Mouse (Mus musculus) cerebellum, adult 2 months (tissue): ENCODE results near the gene Gda. TPM values are rescaled to one million over a fixed set of nuclear protein-coding genes. Genes with fewer than 3 reads are reported as not detected.

Experiments
- DNase-seq, 2 experiments: peaks; one replicate each; pipeline ENCODE4 v3.0.0; 2021
- H3K27ac ChIP-seq: fragments of 200-500 bp; 2 replicates; pipeline ENCODE4 v1.5.1; 2012; ENCODE audit warnings: low read length, control low read depth, inconsistent platforms; ENCODE audit not compliant: insufficient read depth
- H3K27me3 ChIP-seq: fragments of 200-500 bp; 2 replicates; pipeline ENCODE4 v1.6.1; 2012; ENCODE audit warnings: inconsistent platforms, mild to moderate bottlenecking, low read length, moderate library complexity; ENCODE audit not compliant: control insufficient read depth, insufficient read depth
- H3K4me1 ChIP-seq: fragments of 200-500 bp; 2 replicates; pipeline ENCODE4 v1.6.1; 2011; ENCODE audit warnings: low read length; ENCODE audit not compliant: control insufficient read depth, insufficient read depth
- H3K4me3 ChIP-seq: fragments of 200-500 bp; replicated peaks from 2 replicates; pipeline ENCODE3; 2011; ENCODE audit warnings: mild to moderate bottlenecking, low read depth, low read length, control low read depth; ENCODE audit not compliant: insufficient read depth
- CTCF ChIP-seq: fragments of 200-500 bp; IDR thresholded peaks from 2 replicates; pipeline ENCODE4 v1.5.1; 2011; ENCODE audit warnings: low read depth, mild to moderate bottlenecking, control low read depth, low read length, moderate library complexity, borderline replicate concordance; ENCODE audit not compliant: insufficient read depth
- POLR2A ChIP-seq: fragments of 200-500 bp; IDR thresholded peaks from 2 replicates; pipeline ENCODE4 v1.6.1; 2011; ENCODE audit warnings: low read length, control low read depth, borderline replicate concordance; ENCODE audit not compliant: insufficient read depth
- WGBS: fragments of 180-500 bp; shearing (Covaris S2); methylation state at CpG from one replicate; pipeline ENCODE4 v1.1.7; 2018; 5-methylcytosine and 5-hydroxymethylcytosine counted together
- polyA plus RNA-seq: library from polyadenylated mRNA; depleted of rRNA; stranded (reverse); fragments of >200 nt; gene quantifications from 2 replicates; pipeline ENCODE4 v1.2.3, GENCODE M21; 2012

The Gda gene
- polyA plus RNA-seq, 1 experiment = 1.3 TPM

GRCm38 (mm10) chr19:21477780-21478179 is 4.5 kb upstream of the Gda start:
- Histone ChIP-seq H3K4me3 (no peak overlapping the region), H3K4me1 (no peaks in the 10 kb centered on the region), H3K27ac (no peak overlapping the region), H3K27me3 (no peaks in the 10 kb centered on the region)
- 59% methylated on average over 2 of the region's 2 CpGs for WGBS
- no peak for DNase-seq
- TF ChIP-seq CTCF (no peak), POLR2A (no peak)

GRCm38 (mm10) chr19:21476782-21477181 is 3.5 kb upstream of the Gda start:
- no peaks in the 10 kb centered on the region for H3K4me1 ChIP-seq
- DNase-seq = no peak
- TF ChIP-seq POLR2A = no peak
- TF ChIP-seq CTCF = no peak
- H3K27ac ChIP-seq = no peak overlapping the region
- 91% methylated on average over 3 of the region's 3 CpGs for WGBS
- no peaks in the 10 kb centered on the region for H3K27me3 ChIP-seq
- H3K4me3 ChIP-seq = no peak overlapping the region

GRCm38 (mm10) chr19:21472121-21472780 is 994 bp downstream of the Gda start:
- H3K4me1 ChIP-seq = no peaks in the 10 kb centered on the region
- no peaks in the 10 kb centered on the region; the same call in 1 of the 2 replicates for H3K27me3 ChIP-seq
- H3K4me3 ChIP-seq = no peak overlapping the region
- WGBS = 2% methylated on average over 48 of the region's 48 CpGs
- no peak for TF ChIP-seq CTCF
- DNase-seq = peak; percentile 5 to 10
- no peak overlapping the region for H3K27ac ChIP-seq

GRCm38 (mm10) chr19:21461221-21461960 is 11.9 kb downstream of the Gda start:
- Histone ChIP-seq H3K27me3 (no peaks in the 10 kb centered on the region; the same call in 1 of the 2 replicates), H3K4me1 (no peaks in the 10 kb centered on the region), H3K4me3 (no peak overlapping the region), H3K27ac (no peak overlapping the region)
- TF ChIP-seq CTCF (no peak), POLR2A (no peak)
- no peak for DNase-seq
- WGBS = 83% methylated on average over 5 of the region's 5 CpGs

GRCm38 (mm10) chr19:21457461-21457860 is 15.8 kb downstream of the Gda start:
- Histone ChIP-seq H3K27ac (no peak overlapping the region), H3K4me3 (no peak overlapping the region), H3K27me3 (no peaks in the 10 kb centered on the region; the same call in 1 of the 2 replicates), H3K4me1 (no peaks in the 10 kb centered on the region)
- TF ChIP-seq CTCF = no peak
- no peak for TF ChIP-seq POLR2A
- DNase-seq = no peak
- WGBS = 78% methylated on average over 4 of the region's 4 CpGs

- DNase-seq = no peak
- Histone ChIP-seq H3K4me1 (no peaks in the 10 kb centered on the region), H3K27me3 (no peaks in the 10 kb centered on the region), H3K27ac (no peak overlapping the region), H3K4me3 (no peak overlapping the region)
- TF ChIP-seq POLR2A (no peak), CTCF (no peak)
- 75% methylated on average over 3 of the region's 3 CpGs for WGBS
Measured at GRCm38 (mm10) chr19:21441787-21442186, 31.5 kb downstream of the Gda start.

- Histone ChIP-seq H3K27me3 (no peaks in the 10 kb centered on the region), H3K27ac (no peak overlapping the region), H3K4me1 (no peaks in the 10 kb centered on the region), H3K4me3 (no peak overlapping the region)
- TF ChIP-seq CTCF (no peak), POLR2A (no peak)
- DNase-seq = no peak
- 84% methylated on average over 6 of the region's 6 CpGs for WGBS
Measured at GRCm38 (mm10) chr19:21440841-21441240, 32.4 kb downstream of the Gda start.

GRCm38 (mm10) chr19:21439141-21439737 is 34.0 kb downstream of the Gda start:
- DNase-seq = no peak
- Histone ChIP-seq H3K4me3 (no peak overlapping the region), H3K27me3 (no peaks in the 10 kb centered on the region), H3K27ac (no peak overlapping the region), H3K4me1 (no peaks in the 10 kb centered on the region)
- TF ChIP-seq POLR2A (no peak), CTCF (no peak)
- 31% methylated on average over 3 of the region's 3 CpGs for WGBS
